Mouse (Mus musculus) megakaryocyte, embryonic 14.5 days (primary cell): ENCODE results near the gene Vps72.

Source experiments
- FLI1 ChIP-seq: IDR thresholded peaks from 2 replicates; pipeline ENCODE4 v1.6.1; 2012; ENCODE audit warnings: low read length, inconsistent platforms, mixed read lengths
- GATA1 ChIP-seq: IDR thresholded peaks from 3 replicates; pipeline ENCODE4 v1.6.1; 2012; ENCODE audit warnings: mixed read lengths, low read length, inconsistent platforms, borderline replicate concordance

DNA sequence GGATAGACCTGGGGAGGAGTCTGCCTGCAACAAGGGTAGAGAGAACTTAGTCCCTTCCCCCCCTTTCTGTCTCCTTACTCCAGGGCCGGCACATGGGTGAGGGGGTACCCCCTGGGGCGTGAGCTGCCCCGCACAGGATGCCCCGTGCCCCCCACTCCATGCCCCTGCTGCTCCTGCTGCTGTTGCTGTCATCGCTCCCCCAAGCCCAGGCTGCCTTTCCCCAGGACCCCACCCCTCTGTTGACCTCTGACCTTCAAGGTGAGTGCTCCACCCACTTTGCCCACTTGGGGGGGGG lies 53.4 kb downstream of the Vps72 start:
- no peak for TF ChIP-seq GATA1
- no peak for TF ChIP-seq FLI1
